13 mouse cellular contexts compared by ENCODE assay signal in genomic region chr11:107397326-107397998, GRCm38 (mm10).
DNase-seq lines count a peak whose midpoint lies in the region; ATAC-seq lines count a peak whose summit lies in the region.
"Had no signal": no experiment of that assay in that cellular context is flagged by ENCODE, and none has a peak within 500 bp of the region (broad histone marks: within the 10 kb centered on the region; RNA-seq: fewer than 3 reads in every experiment).

No protein-coding gene starts in this region.

- no peaks in the 10 kb centered on the region for H3K27me3 ChIP-seq in heart, embryonic 10.5 days (ENCODE audit: insufficient read depth, poor library complexity, severe bottlenecking)
- no peaks in the 10 kb centered on the region for H3K27me3 ChIP-seq in kidney, embryonic 16.5 days (ENCODE audit: insufficient read depth, low read length)
- H3K27me3 ChIP-seq in intestine, embryonic 16.5 days (replicated peaks; ENCODE audit: control insufficient read depth, insufficient read depth, low read length), result no peaks in the 10 kb centered on the region
- H3K27me3 ChIP-seq: limb, embryonic 15.5 days had no signal

- DNase-seq in heart, embryonic 10.5 days (ENCODE audit: low spot score), result no peak
- no peak for DNase-seq in heart, postnatal 36 days
- DNase-seq in kidney, postnatal 14 days, result no peak
- DNase-seq in spleen, postnatal 14 days (ENCODE audit: low spot score in 2 of 2), result peak; percentile 23 to 33
- DNase-seq in adrenal gland, adult 8-10 months, result no peak
- DNase-seq: cerebellum, postnatal 36 days; right cerebral cortex, postnatal 25 days; thymus, adult 18-20 months had no signal

- H3K27ac ChIP-seq in heart, embryonic 10.5 days, result peak overlapping the region; percentile 30; the same call in 1 of the 2 replicates
- peak overlapping the region; percentile 7; the same call in 1 of the 2 replicates for H3K27ac ChIP-seq in kidney, embryonic 16.5 days (ENCODE audit: low read length)
- H3K27ac ChIP-seq in intestine, embryonic 16.5 days (ENCODE audit: low read length), result no peak overlapping the region
- H3K27ac ChIP-seq: kidney, postnatal 0 days; limb, embryonic 15.5 days had no signal

- H3K9ac ChIP-seq in kidney, embryonic 16.5 days (replicated peaks; ENCODE audit: low read length), result no peak overlapping the region
- no peak overlapping the region for H3K9ac ChIP-seq in intestine, embryonic 16.5 days (ENCODE audit: low read depth, low read length)
- H3K9ac ChIP-seq: limb, embryonic 15.5 days had no signal

- no peak; the same call in 1 of the 2 replicates for ATAC-seq in kidney, embryonic 16.5 days (ENCODE audit: low FRiP score, low TSS enrichment)
- peak; percentile 71 for ATAC-seq in intestine, embryonic 16.5 days
- no peak for ATAC-seq in CD4-positive, CD25-positive, alpha-beta regulatory T cell, adult 4 months

- WGBS in heart, embryonic 10.5 days, result 66% methylated on average over 10 of the region's 10 CpGs
- 57% methylated on average over 10 of the region's 10 CpGs for WGBS in kidney, embryonic 16.5 days
- 44% methylated on average over 10 of the region's 10 CpGs for WGBS in intestine, embryonic 16.5 days

- no peak overlapping the region for H3K4me2 ChIP-seq in kidney, embryonic 16.5 days (replicated peaks; ENCODE audit: low read depth, low read length)
- no peak overlapping the region for H3K4me2 ChIP-seq in intestine, embryonic 16.5 days (ENCODE audit: low read depth, low read length)
- H3K4me2 ChIP-seq: limb, embryonic 15.5 days had no signal

- H3K4me3 ChIP-seq in heart, embryonic 10.5 days, result no peak overlapping the region
- no peak overlapping the region for H3K4me3 ChIP-seq in kidney, embryonic 16.5 days (ENCODE audit: low read length)
- H3K4me3 ChIP-seq in intestine, embryonic 16.5 days (ENCODE audit: low read length), result no peak overlapping the region
- H3K4me3 ChIP-seq: limb, embryonic 15.5 days had no signal

- no peaks in the 10 kb centered on the region for H3K9me3 ChIP-seq in heart, embryonic 10.5 days
- H3K9me3 ChIP-seq in kidney, embryonic 16.5 days (ENCODE audit: low read length), result no peaks in the 10 kb centered on the region
- H3K9me3 ChIP-seq in intestine, embryonic 16.5 days (ENCODE audit: control insufficient read depth, low read length), result no peaks in the 10 kb centered on the region
- H3K9me3 ChIP-seq: limb, embryonic 15.5 days had no signal

- H3K36me3 ChIP-seq in heart, embryonic 10.5 days, result no peaks in the 10 kb centered on the region
- H3K36me3 ChIP-seq in kidney, embryonic 16.5 days (ENCODE audit: insufficient read depth, low read length), result no peaks in the 10 kb centered on the region
- no peaks in the 10 kb centered on the region for H3K36me3 ChIP-seq in intestine, embryonic 16.5 days (ENCODE audit: control insufficient read depth, insufficient read depth, low read length)
- H3K36me3 ChIP-seq: limb, embryonic 15.5 days had no signal

- intact Hi-C loops in heart, postnatal 36 days (cut with DNase I), result no loop called here

- peaks cover 18% of the 10 kb centered on the region for H3K4me1 ChIP-seq in heart, embryonic 10.5 days
- H3K4me1 ChIP-seq in kidney, embryonic 16.5 days (ENCODE audit: insufficient read depth, low read length), result 0 out of 2 replicates have a peak, but pooled peaks cover 3% of the 10 kb centered on the region
- 0 out of 2 replicates have a peak, but pooled peaks cover 6% of the 10 kb centered on the region for H3K4me1 ChIP-seq in intestine, embryonic 16.5 days (ENCODE audit: control insufficient read depth, insufficient read depth, low read length)

Comparison
In these comparisons a context has a peak if more than half of its experiments do, and no peak if none do; other contexts are left out.
1. DNase-seq: peak in spleen, postnatal 14 days (2 of 2); none in heart, embryonic 10.5 days (single experiment), heart, postnatal 36 days (0 of 2), kidney, postnatal 14 days (single experiment) and adrenal gland, adult 8-10 months (single experiment).